Mouse (Mus musculus): Measurements from ENCODE around the gene Ablim2. TPM values are rescaled to one million over a fixed set of nuclear protein-coding genes. Genes with fewer than 3 reads are reported as not detected.

Gene Ablim2
- total RNA-seq, 2 experiments from 2014 or later = 0.22 to 0.38 TPM

DNA sequence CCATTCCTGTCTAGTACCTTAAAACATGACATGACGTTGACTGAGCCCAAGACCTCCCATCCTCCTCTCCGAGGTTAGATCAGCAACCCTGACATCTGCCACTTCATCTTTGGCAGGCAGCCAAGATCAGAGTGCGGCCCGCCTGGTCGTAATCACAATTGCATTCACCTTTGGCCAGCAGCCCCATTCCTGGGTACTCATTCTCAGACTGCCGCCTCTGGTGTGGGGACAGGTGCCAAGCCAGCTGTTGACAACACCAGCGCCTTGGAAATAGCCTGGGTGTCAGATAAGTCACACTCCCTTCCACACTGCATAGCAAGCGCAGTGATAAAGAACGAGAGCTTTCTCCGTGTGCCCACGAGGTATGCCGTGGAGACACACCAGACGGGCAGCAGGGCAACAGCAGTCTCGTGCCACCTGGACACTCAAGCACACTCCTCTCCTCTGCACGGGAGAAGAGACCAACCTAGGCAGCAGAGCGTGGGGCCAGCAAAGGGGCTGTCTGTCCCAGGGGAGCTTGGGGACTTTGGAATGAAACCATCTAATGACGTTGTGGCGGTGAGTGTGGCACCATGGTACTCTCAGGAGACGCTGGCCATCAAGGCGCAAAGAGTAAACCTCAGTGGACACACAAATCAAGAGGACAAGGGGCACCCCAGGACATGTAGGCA lies 20.3 kb upstream of the Ablim2 start:
- ATAC-seq (replicated peaks; ENCODE audit: low FRiP score, low TSS enrichment, poor library complexity, severe bottlenecking) = no peak

DNA sequence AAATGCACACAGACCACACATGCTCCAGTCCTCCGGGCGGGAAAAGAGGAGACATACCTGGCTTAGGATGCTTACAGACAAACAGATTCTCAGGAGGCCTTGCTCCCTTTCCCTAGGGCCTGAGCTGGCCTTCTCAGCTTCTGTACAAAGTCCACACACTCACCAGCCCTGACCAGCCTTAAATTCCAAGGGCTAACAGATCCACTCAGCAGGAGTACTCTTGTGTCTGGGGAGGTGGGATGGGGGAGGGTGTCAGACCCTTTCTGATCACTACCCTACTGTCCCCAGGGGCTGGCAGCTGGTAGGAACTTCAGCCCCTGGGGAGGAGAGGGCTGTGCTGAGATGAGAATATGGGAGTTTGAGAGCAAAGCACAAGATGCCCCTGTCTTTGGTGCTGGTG lies 18.7 kb upstream of the Ablim2 start:
- no peak for ATAC-seq (replicated peaks; ENCODE audit: low FRiP score, low TSS enrichment, poor library complexity, severe bottlenecking)

DNA sequence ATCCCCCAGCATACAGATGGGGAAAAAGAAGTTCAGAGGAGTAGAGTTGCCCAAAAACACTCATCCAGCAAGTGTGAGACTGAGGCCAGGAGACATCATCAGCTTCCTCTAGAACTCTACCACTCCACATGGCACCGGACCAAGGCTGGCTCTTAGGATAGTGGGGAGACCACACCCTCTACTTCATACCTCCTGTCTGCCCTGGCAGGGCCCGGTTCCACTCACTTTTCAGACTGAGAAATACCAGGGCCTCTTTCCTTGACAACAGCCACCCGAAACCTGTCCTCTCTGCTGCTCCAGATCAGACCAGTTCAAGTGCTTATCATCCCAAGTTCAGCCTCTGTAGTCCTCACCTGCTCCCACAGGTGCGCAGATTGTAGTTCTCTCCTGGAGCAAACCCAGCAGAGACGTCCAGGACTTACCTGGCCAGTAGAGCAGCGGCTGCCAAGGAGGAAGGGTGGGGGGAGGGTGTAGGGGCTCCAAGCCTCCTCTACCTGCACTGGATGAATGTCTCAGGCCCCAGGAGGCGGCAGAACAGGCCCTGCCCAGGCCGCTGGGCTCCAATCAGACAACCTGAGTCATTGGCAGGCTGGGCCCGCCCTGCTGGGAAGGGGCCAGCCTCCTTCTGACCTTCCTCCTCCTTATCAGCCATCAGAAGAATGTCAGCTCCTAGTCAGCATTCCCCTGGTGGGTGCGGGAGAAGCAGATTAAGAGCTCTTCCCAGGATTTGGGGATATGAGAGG lies 18.0 kb upstream of the Ablim2 start, which contains the start of gene Sh3tc1:
Gene Sh3tc1 (minus strand): TSS at position 452 of the 743 bp plus-strand sequence.
- ATAC-seq (replicated peaks; ENCODE audit: low FRiP score, low TSS enrichment, poor library complexity, severe bottlenecking) = peak; percentile 61

DNA sequence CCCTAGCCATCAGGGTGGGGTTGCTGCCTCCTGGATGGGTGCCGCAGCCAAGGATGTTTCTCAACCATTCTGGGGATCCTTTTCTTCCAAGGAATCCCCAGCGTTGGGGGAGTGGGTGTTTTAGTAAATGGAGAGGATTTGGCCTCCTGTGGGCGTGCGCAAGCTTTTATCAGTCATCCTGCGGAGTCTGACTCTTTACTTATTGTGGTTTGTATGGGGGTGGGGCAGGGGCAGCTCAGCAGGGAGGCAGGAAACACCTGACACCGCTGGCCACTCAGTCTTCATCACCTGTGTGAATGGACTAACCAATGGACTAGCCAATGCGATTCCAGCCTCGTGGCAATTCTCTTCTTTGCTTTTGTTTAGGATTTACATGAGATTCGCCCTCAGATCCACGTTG lies 17.0 kb upstream of the Ablim2 start:
- no peak for ATAC-seq (replicated peaks; ENCODE audit: low FRiP score, low TSS enrichment, poor library complexity, severe bottlenecking)

DNA sequence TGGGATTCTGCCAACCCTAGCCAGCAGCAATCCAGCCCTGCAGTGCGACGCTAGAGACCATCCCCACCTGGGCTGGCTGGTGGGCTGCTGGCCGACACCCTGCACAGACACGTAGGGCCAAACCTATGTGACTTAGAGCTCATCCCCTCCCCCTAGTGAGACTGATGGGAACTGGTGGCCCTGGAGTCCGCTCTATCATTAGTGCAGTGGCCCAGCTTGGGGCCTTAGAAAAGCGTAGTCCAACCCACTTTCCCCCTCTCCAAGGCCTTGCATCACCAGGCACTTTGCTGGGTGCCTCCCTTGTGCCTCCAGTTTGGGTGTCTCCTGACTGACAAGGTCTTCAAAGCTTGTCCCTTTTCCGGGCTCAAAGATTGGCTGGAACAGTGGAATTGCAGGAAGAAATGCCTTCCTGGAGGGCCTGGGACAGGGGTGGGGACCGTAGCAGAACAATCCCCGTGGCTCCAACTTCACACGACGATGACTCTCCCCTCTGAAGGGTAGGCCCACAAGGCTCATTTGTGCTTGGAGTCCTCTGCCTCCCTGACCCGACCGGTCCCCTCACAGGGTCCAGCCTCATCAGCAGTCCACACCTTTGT lies 16.4 kb upstream of the Ablim2 start:
- no peak for ATAC-seq (replicated peaks; ENCODE audit: low FRiP score, low TSS enrichment, poor library complexity, severe bottlenecking)

DNA sequence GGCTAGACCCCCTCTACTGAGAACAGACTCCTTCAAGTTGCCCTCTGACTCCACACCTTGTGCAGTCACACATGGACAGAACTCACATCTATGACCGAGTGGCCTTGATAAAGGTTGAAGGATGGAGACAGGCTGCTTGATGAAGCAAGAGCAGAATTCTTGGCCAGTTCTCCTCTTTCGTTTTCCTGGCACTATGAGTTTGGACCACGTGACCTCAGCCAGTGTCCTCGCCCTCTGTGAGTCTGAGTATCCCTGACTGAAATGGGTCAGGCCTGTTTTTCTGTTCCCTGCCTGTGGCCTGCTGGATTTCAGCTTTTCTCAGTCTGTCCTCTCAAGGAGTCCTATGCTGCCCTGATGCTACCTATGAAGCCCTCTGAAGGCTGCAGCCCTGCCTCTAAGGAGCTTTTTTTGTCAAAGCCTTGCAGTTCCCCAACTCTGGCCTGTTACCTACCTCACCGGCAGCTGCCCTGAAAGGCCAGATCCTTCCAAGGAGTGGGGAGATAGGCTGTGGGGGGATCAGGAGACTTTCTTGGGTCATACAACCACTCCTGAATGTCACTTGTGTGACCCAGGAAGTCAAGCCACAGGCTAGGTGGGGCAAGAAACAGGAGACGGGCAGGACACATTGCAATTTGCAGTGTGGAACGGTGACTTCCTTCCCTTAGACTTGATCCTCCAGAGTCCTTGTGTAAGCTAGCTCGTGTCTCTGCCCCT lies 14.3 kb upstream of the Ablim2 start:
- ATAC-seq (replicated peaks; ENCODE audit: low FRiP score, low TSS enrichment, poor library complexity, severe bottlenecking) = no peak

DNA sequence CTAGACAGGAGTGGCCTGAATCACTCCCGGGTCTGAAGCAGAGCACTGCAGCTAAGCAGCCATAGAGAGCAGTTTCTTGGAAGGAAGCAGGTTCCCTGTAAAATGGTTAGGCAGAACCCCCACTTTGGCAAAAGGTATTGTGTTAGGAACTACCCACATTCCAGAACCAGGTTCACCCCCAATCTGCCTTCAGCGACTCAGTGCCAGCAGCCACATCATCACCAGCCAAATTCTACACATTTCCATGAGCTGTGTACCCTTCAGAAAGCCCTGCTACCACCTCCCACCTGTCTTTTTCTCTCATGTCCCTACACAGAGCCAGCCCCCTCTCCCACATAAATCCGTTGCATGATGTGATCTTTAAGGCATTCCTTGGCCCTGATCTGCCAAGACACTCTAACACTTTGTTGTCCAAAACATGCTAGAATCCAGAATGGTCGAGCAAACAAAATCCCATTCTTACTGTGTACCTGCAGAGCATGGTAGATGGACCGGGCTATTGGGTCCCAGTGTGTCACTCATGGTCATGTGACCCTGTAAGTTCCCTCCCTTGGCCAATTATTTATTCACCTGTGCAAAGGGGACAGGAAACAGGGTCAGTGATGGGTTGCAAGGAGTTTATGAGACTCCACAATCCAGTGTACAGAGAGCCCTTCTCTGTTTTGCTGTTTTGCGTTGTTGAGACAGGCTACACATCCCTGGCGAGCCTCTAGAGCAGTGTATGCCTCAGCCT lies 13.5 kb upstream of the Ablim2 start:
- no peak for ATAC-seq (replicated peaks; ENCODE audit: low FRiP score, low TSS enrichment, poor library complexity, severe bottlenecking)

DNA sequence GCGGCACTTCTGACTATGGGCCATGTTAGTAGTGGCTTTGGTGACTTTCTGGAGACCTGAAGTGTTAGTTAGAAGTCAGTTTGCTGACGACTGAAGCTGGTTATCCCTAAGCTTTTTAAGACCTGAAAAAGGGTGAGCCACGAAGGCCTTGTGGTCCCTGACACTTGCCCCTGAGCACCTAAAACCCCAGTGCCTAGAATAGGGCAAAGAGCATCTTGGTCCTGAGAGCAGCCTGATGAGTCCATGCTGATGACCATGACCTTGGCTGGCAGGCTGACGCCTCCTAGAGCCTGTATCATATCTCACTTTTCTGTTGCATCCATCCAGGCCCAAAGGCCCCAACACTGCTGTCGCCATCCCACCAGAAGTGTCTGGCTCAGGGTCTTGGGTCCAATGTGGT lies 12.3 kb upstream of the Ablim2 start:
- no peak for ATAC-seq (replicated peaks; ENCODE audit: low FRiP score, low TSS enrichment, poor library complexity, severe bottlenecking)

DNA sequence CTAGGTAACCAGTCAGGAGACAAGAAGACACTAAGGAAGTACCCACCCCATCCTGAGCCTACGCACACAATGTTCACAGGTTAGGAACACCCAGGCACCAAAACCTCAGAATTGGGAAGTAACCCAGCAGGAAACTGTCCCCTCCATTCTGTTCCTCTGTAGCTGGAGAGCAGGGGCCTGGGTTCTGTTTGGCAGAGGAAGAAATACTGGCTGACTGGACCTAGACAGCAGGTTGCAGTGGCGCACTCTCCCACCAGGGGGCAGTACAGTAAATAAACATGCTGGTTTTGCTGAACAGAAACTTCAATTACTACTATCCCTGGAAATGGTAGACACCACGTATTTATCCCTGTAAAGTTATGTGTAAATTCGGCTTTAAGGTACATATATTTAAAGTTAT lies 10.8 kb upstream of the Ablim2 start:
- 0 out of 2 replicates have a peak, but pooled peaks have one; percentile 39 for ATAC-seq (replicated peaks; ENCODE audit: low FRiP score, low TSS enrichment, poor library complexity, severe bottlenecking)

DNA sequence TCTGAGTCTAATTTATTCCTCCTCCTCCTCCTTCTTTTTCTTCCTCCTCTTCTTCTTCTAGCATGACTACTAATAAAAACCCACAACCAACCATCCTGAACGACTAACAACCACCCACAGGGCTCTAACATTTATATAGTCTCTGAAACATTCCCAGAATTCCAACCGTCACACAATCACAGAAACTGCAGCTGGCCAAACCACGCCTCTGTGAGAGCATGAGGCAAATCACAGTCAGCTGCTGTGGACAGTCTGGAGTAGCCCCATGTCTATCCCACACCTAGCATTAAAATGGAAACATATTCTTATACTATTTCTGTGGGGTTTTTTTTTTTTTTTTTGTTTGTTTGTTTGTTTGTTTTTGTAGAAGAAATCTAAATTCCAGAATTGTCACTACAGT lies 8.3 kb upstream of the Ablim2 start:
- no peak for ATAC-seq (replicated peaks; ENCODE audit: low FRiP score, low TSS enrichment, poor library complexity, severe bottlenecking)

DNA sequence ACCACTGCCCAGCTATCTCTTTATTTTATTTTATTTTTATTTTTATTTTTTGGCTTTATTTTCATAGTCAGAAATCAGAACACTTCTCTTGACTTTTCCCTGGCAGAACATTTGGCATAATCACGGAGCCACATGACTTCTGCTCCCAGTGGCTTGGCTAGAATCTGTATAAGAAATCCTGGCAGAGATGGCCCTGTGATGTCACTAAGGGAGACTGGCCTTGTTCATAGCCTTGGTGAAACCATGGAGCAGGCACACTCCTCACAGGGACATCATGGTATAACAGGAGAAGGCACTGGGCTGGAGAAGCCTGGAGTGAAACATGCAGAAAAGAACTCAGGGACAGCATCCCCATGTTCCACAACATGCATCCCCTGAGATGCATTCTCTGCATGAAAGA lies 7.7 kb upstream of the Ablim2 start:
- ATAC-seq (replicated peaks; ENCODE audit: low FRiP score, low TSS enrichment, poor library complexity, severe bottlenecking) = no peak

DNA sequence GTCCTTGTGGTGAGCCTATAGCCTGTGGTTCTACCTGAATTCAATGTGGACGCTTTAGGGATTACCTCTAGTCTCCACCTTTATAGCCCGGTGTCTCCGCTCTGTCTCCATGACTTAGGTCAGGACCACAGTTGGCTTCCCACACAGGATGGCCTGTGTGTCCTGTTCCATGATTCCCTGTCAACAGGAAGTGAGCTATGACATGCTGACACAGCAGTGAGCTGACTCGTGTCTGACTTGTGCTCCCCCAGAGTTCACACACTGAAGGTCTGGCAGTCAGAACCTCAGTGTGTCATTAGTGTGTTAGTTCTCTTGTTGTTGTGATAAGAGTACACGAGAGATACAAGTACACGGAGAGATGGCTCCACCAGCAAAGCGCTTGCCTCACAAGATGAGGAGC lies 6.7 kb upstream of the Ablim2 start:
- ATAC-seq (replicated peaks; ENCODE audit: low FRiP score, low TSS enrichment, poor library complexity, severe bottlenecking) = no peak

DNA sequence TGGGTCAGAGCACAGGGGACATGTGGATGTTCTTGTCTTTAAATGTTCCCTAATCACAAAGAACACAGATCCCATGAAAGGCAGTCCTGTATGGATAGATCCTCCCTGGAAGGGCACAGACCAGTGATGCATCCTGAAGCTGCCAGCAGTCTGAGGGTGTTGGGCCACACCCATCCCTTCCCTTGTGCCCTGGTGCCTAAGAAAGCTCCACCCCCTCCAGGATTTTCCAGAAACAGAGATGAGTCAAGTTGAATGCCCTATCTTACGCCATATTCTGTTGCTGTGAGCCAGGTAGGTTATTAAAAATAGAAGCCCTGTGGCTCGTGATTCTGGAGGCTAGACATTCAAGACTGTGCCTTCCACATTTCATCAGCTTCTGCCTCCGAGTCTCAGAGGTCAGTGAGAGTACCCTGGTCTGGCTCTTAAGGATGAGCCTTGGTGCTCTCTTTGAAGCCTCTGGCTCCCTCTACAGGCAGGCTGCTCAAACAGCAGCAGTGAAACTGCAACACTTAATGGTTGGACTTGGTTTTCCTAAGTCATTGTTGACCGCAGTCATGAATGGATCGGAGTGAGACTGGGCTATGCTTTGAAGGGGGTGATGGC lies 2.4 kb upstream of the Ablim2 start:
- peak; percentile 40 for ATAC-seq (replicated peaks; ENCODE audit: low FRiP score, low TSS enrichment, poor library complexity, severe bottlenecking)

DNA sequence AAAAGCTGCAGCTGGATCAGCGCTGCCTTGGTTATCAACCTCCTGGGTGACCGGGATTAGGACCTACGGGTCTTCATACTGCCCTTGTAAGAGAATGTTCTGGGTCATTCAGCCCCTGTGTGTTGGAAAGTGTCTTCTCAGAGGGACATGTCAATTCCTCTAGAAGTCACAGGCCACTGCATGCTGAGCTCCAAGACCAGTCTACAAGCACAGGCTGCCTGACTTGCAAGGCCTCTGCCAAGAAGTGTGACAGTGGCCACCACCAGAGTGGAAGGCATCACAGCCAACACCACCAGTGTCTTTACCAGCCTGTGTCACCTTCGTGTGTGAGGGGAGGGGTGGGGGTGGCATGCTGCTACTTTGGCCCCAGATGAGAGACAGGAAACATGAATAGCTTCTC lies 1.7 kb upstream of the Ablim2 start:
- no peak for ATAC-seq (replicated peaks; ENCODE audit: low FRiP score, low TSS enrichment, poor library complexity, severe bottlenecking)

DNA sequence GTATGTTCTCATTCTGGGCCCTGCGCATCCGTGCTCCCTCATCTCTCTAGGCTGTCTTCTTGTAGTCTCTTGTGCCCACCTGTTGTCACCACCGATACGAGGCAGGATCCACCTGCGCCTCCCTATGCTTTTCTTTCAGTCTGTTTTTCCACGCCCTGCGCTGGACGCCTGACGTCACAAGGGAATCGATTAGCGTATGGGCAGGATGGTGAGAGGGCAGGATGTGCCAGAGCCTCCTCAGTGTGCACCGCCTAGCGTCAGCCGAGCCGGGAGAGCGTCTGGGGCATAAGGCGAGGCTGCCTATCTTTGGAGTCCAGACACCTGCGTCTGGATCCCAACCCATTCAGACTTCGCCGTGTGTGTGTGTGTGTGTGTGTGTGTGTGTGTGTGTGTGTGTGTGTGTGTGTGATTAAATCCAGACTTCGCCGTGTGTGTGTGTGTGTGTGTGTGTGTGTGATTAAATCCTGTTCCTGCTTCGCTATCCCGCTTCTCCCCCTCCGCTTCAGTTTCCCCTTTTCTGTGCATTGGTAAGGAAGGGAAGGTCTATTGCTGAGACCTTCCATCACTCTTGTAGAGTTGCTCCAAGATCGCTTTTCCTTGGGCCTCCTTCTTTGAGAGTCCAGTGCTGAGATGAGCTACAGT lies 562 bp upstream of the Ablim2 start:
- ATAC-seq (replicated peaks; ENCODE audit: low FRiP score, low TSS enrichment, poor library complexity, severe bottlenecking) = peak; percentile 66

DNA sequence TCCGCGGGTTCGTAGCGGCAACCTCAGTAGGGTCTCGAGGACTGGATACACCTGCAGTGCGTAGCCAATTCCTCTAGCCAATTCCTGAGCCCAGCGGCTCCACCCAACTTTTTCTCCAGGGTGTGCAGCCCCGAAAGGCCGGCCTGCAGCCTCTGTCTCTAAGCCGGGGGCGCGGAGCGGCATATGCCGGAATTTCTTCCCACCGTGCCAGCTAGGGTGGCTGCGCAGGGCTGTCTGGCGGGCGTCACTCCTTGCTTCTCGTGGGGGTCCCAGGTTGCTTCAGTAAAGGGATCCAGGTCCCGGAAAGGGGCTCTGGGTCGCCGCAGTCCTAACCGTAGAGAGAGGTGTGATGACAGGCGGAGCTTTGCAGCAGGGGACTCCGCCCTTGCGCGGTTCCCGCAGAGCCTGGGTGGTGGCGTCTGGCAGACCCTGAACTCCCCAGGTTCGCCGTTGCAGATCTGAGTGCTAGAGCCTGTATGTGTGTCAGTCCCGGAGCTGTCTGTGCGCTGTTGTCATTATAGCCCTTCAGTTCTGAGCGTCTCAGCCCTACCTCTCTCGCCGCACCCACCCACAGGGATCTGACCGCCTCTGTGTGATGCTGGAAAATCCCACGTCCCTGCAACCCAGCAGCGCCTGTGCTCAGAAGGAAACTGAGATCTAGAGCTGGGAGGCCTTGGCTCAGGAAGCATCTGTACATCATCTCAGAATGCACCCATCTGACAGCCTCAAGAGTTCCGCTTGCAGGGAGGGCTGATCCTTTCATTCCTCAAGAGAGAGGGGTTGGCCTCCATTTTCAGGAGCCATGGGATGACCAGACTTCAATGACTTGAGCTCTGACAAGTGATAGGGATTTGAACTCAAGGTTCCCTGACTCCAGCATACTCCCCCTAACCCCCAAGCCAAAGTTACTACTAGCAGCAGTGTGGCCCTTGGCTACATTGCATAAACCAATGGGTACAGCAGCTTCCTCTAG lies 687 bp downstream of the Ablim2 start:
- ATAC-seq (replicated peaks; ENCODE audit: low FRiP score, low TSS enrichment, poor library complexity, severe bottlenecking) = peak; percentile 14; the same call in 1 of the 2 replicates

DNA sequence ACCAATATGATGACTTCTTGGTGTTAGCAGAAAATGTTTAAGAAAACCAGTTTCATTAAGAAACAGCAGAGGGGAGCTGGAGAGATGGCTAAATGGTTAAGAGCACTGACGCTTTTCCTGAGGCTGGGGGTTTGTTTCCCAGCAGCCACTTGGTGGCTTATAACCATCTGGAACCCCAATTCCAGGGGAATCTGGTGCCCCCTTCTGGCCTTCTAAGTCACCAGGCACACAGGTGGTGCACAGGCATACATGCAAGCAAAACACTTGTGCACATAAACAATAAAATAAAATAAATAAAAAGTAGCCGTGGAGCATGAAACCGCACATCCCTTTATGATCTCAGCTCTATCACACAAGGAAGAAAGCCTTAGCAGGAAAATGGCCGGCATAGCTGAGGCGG lies 3.6 kb downstream of the Ablim2 start:
- ATAC-seq (replicated peaks; ENCODE audit: low FRiP score, low TSS enrichment, poor library complexity, severe bottlenecking) = no peak

DNA sequence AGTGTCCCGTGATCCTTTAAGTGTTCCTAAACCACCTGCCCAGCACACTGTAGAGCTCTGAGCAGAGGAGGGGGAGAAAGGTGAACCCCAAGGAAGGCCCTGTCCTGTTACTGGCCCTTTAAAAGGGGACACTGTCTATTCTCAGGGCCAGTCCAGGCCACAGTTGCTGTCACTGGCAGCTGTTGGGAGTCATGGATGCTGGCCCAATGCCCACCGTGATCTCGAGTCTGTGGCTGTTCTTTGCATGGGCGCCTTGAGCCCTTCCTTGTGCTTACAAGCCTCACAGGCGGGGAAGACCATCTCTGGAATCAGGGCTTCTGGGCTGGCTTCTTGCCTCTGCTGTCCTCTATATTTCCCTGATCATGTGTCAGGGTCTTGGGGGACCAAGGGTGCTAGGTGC lies 4.7 kb downstream of the Ablim2 start:
- no peak for ATAC-seq (replicated peaks; ENCODE audit: low FRiP score, low TSS enrichment, poor library complexity, severe bottlenecking)

All from megakaryocyte-erythroid progenitor cell, adult 5-6 weeks (primary cell).